ENCODE assay signal across 17 mouse cellular contexts in genomic region chr4:65159481-65159880, GRCm38 (mm10). TPM values are rescaled to one million over a fixed set of nuclear protein-coding genes. Genes with fewer than 3 reads are reported as not detected.
A peak's percentile ranks its signal among the peaks of the same experiment; 100 is the strongest.
DNase-seq lines count a peak whose midpoint lies in the region; ATAC-seq lines count a peak whose summit lies in the region.
"Had no signal": no experiment of that assay in that cellular context is flagged by ENCODE, and none has a peak within 500 bp of the region (broad histone marks: within the 10 kb centered on the region; RNA-seq: fewer than 3 reads in every experiment).

No protein-coding gene starts in this region.

- 31% methylated on average over 5 of the region's 5 CpGs for WGBS in heart, embryonic 16.5 days
- WGBS in heart, embryonic 12.5 days, result 29% methylated on average over 5 of the region's 5 CpGs

- peak; percentile 82 for ATAC-seq in heart, embryonic 16.5 days (replicated peaks; ENCODE audit: extremely low read depth, insufficient read depth, low FRiP score)
- no peak for ATAC-seq in heart, embryonic 12.5 days (ENCODE audit: insufficient number of reproducible peaks, low FRiP score)
- ATAC-seq: forebrain, embryonic 15.5 days; midbrain, embryonic 15.5 days had no signal

- 0 out of 2 replicates have a peak overlapping the region, but pooled peaks have one; percentile 3 for H3K27ac ChIP-seq in heart, embryonic 16.5 days (ENCODE audit: low read length)
- no peak overlapping the region for H3K27ac ChIP-seq in heart, embryonic 12.5 days (ENCODE audit: poor library complexity, severe bottlenecking)
- H3K27ac ChIP-seq: forebrain, embryonic 15.5 days; limb, embryonic 10.5 days; midbrain, embryonic 15.5 days; neural tube, embryonic 13.5 days had no signal

- peaks cover 6% of the 10 kb centered on the region; the same call in 1 of the 2 replicates for H3K4me1 ChIP-seq in heart, embryonic 16.5 days (ENCODE audit: control insufficient read depth, insufficient read depth, low read length)
- peaks cover 6% of the 10 kb centered on the region; the same call in 1 of the 2 replicates for H3K4me1 ChIP-seq in heart, embryonic 12.5 days (replicated peaks)
- H3K4me1 ChIP-seq: forebrain, embryonic 15.5 days; limb, embryonic 10.5 days; midbrain, embryonic 15.5 days; neural tube, embryonic 13.5 days had no signal

- no peaks in the 10 kb centered on the region for H3K36me3 ChIP-seq in heart, embryonic 16.5 days (ENCODE audit: control insufficient read depth, insufficient read depth)
- H3K36me3 ChIP-seq in heart, embryonic 12.5 days, result no peaks in the 10 kb centered on the region
- H3K36me3 ChIP-seq: forebrain, embryonic 15.5 days; limb, embryonic 10.5 days; midbrain, embryonic 15.5 days; neural tube, embryonic 13.5 days had no signal

- no peak overlapping the region for H3K9ac ChIP-seq in heart, embryonic 16.5 days (ENCODE audit: low read length)
- no peak overlapping the region for H3K9ac ChIP-seq in heart, embryonic 12.5 days
- H3K9ac ChIP-seq: forebrain, embryonic 15.5 days; midbrain, embryonic 15.5 days; neural tube, embryonic 13.5 days had no signal

- H3K27me3 ChIP-seq in heart, embryonic 16.5 days (ENCODE audit: control insufficient read depth, insufficient read depth, low read length), result no peaks in the 10 kb centered on the region
- no peaks in the 10 kb centered on the region for H3K27me3 ChIP-seq in heart, embryonic 12.5 days (replicated peaks)
- H3K27me3 ChIP-seq: forebrain, embryonic 15.5 days; midbrain, embryonic 15.5 days; neural tube, embryonic 13.5 days had no signal

- H3K9me3 ChIP-seq in heart, embryonic 16.5 days (replicated peaks; ENCODE audit: control insufficient read depth, low read length), result no peaks in the 10 kb centered on the region
- no peaks in the 10 kb centered on the region for H3K9me3 ChIP-seq in heart, embryonic 12.5 days (replicated peaks)
- H3K9me3 ChIP-seq: forebrain, embryonic 15.5 days; limb, embryonic 10.5 days; midbrain, embryonic 15.5 days; neural tube, embryonic 13.5 days had no signal

- peak; percentile 17 to 31 for DNase-seq in cerebellum, postnatal 14 days
- no peak for DNase-seq in cerebellum, postnatal 4 days (ENCODE audit: low spot score in 2 of 2)
- peak; percentile 51 for DNase-seq in 3T3-L1 (ENCODE audit: low read depth, low spot score)
- DNase-seq in embryo, embryonic 9.5 days (ENCODE audit: extremely low spot score), result peak; percentile 8
- DNase-seq in kidney, adult 8-10 months, result no peak
- DNase-seq in layer of hippocampus, adult 9-10 months (ENCODE audit: low spot score), result no peak
- DNase-seq: gastrocnemius, postnatal 36 days; lung, adult 2 months; right cerebral cortex, postnatal 25 days; thymus, postnatal 25 days had no signal

- H3K4me3 ChIP-seq in heart, embryonic 16.5 days (ENCODE audit: low read length), result no peak overlapping the region
- no peak overlapping the region for H3K4me3 ChIP-seq in heart, embryonic 12.5 days
- H3K4me3 ChIP-seq: forebrain, embryonic 15.5 days; limb, embryonic 10.5 days; midbrain, embryonic 15.5 days; neural tube, embryonic 13.5 days had no signal

- H3K4me2 ChIP-seq in heart, embryonic 16.5 days (ENCODE audit: low read depth, low read length), result no peak overlapping the region
- H3K4me2 ChIP-seq in heart, embryonic 12.5 days, result no peak overlapping the region
- H3K4me2 ChIP-seq: forebrain, embryonic 15.5 days; liver, embryonic 11.5 days; midbrain, embryonic 15.5 days; neural tube, embryonic 13.5 days had no signal

RNA-seq across cellular contexts. Expression of gene Pappa, which starts 35.5 kb away (rescaled TPM):
- 0.35 and 0.37 TPM in 2 replicates for polyA plus RNA-seq in heart, embryonic 16.5 days (2015; fragmentation: Nextera tagmentation; extraction: Ambion mirVana)
- polyA plus RNA-seq in heart, embryonic 12.5 days (2016; fragmentation: Nextera tagmentation; extraction: Ambion mirVana), result 1.1 TPM in 2 replicates

Comparison
In these comparisons a context has a peak if more than half of its experiments do, and no peak if none do; other contexts are left out.
1. DNase-seq: peak in cerebellum, postnatal 14 days (2 of 2), 3T3-L1 (single experiment) and embryo, embryonic 9.5 days (single experiment); none in cerebellum, postnatal 4 days (0 of 2), kidney, adult 8-10 months (0 of 2) and layer of hippocampus, adult 9-10 months (single experiment).